In the genomic region with DNA sequence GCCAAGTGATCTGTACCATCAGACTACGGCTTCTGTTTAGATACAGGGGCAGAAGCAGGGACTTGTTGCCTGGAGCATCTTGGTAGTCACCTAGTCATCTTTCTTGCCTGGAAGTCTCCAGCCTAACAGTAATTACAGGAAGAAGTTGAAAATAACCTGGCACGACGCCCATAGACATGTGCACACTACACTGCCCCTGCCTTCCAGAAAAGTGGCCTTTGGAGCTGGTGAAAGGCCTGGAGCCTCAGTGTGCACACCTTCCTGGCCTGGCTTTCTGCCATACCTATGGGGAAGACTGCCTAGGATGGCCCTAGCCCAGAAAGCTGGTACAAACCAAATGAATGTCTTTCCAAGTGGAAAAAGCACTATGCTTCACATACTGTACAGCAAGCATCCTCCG, we compare ENCODE assay signal across 11 mouse cellular contexts.
DNase-seq lines count a peak whose midpoint lies in the region; ATAC-seq and TF ChIP-seq lines count a peak whose summit lies in the region.
"Had no signal": no experiment of that assay in that cellular context is flagged by ENCODE, and none has a peak within 500 bp of the region (broad histone marks: within the 10 kb centered on the region; RNA-seq: fewer than 3 reads in every experiment).

No protein-coding gene starts in this region.

- 81% methylated on average over 4 of the region's 4 CpGs for WGBS in embryonic facial prominence, embryonic 14.5 days
- WGBS in kidney, adult 2 months = 47% methylated on average over 4 of the region's 4 CpGs
- WGBS in forebrain, embryonic 12.5 days = 94% methylated on average over 4 of the region's 4 CpGs

- H3K9me3 ChIP-seq in embryonic facial prominence, embryonic 14.5 days (ENCODE audit: control insufficient read depth, low read length) = no peaks in the 10 kb centered on the region
- no peaks in the 10 kb centered on the region for H3K9me3 ChIP-seq in forebrain, embryonic 12.5 days
- H3K9me3 ChIP-seq: limb, embryonic 13.5 days; midbrain, embryonic 12.5 days had no signal

- no peak for TF ChIP-seq CTCF in kidney, adult 2 months (conservative IDR thresholded peaks at IDR 0.05; ENCODE audit: insufficient read depth, insufficient read length, low read depth, low read length)

- ATAC-seq in embryonic facial prominence, embryonic 14.5 days (ENCODE audit: low read depth) = no peak
- no peak for ATAC-seq in forebrain, embryonic 12.5 days (ENCODE audit: low FRiP score)

- no peak overlapping the region for H3K9ac ChIP-seq in embryonic facial prominence, embryonic 14.5 days (ENCODE audit: low read depth, low read length)
- no peak overlapping the region for H3K9ac ChIP-seq in forebrain, embryonic 12.5 days
- H3K9ac ChIP-seq: limb, embryonic 13.5 days; midbrain, embryonic 12.5 days had no signal

- TF ChIP-seq POLR2A in kidney, adult 2 months (IDR thresholded peaks at IDR 0.05; ENCODE audit: low read depth, low read length) = no peak

- H3K27ac ChIP-seq in embryonic facial prominence, embryonic 14.5 days (replicated peaks; ENCODE audit: low read depth, low read length) = peak overlapping the region; percentile 4; the same call in 1 of the 2 replicates
- H3K27ac ChIP-seq in kidney, adult 2 months (ENCODE audit: insufficient read depth, low read depth, low read length) = no peak overlapping the region
- H3K27ac ChIP-seq in forebrain, embryonic 12.5 days = no peak overlapping the region
- H3K27ac ChIP-seq: limb, embryonic 13.5 days; midbrain, embryonic 12.5 days had no signal

- H3K4me2 ChIP-seq in embryonic facial prominence, embryonic 14.5 days (ENCODE audit: low read depth, low read length) = no peak overlapping the region
- no peak overlapping the region for H3K4me2 ChIP-seq in forebrain, embryonic 12.5 days
- H3K4me2 ChIP-seq: limb, embryonic 13.5 days; midbrain, embryonic 12.5 days had no signal

- H3K36me3 ChIP-seq in embryonic facial prominence, embryonic 14.5 days (ENCODE audit: control insufficient read depth, insufficient read depth, low read length) = no peaks in the 10 kb centered on the region
- peaks cover 4% of the 10 kb centered on the region; the same call in 1 of the 2 replicates for H3K36me3 ChIP-seq in kidney, adult 2 months (ENCODE audit: control insufficient read depth, insufficient read depth, low read length)
- peaks cover 22% of the 10 kb centered on the region for H3K36me3 ChIP-seq in forebrain, embryonic 12.5 days (replicated peaks)
- H3K36me3 ChIP-seq: limb, embryonic 13.5 days had no signal

- no peak overlapping the region for H3K4me3 ChIP-seq in embryonic facial prominence, embryonic 14.5 days (ENCODE audit: low read depth, low read length)
- H3K4me3 ChIP-seq in kidney, adult 2 months (ENCODE audit: insufficient read depth, low read depth, low read length) = no peak overlapping the region
- no peak overlapping the region for H3K4me3 ChIP-seq in forebrain, embryonic 12.5 days (replicated peaks)
- H3K4me3 ChIP-seq: limb, embryonic 13.5 days; midbrain, embryonic 12.5 days had no signal

- peaks cover 38% of the 10 kb centered on the region for H3K4me1 ChIP-seq in embryonic facial prominence, embryonic 14.5 days (ENCODE audit: control insufficient read depth, insufficient read depth, low read length)
- H3K4me1 ChIP-seq in kidney, adult 2 months (ENCODE audit: control insufficient read depth, insufficient read depth, low read length) = peaks cover 16% of the 10 kb centered on the region; the same call in 1 of the 2 replicates
- H3K4me1 ChIP-seq in forebrain, embryonic 12.5 days = peaks cover 52% of the 10 kb centered on the region

- no peaks in the 10 kb centered on the region for H3K27me3 ChIP-seq in embryonic facial prominence, embryonic 14.5 days (replicated peaks; ENCODE audit: control insufficient read depth, insufficient read depth, low read length)
- H3K27me3 ChIP-seq in kidney, adult 2 months (replicated peaks; ENCODE audit: control insufficient read depth, insufficient read depth, low read length) = no peaks in the 10 kb centered on the region
- H3K27me3 ChIP-seq in forebrain, embryonic 12.5 days = no peaks in the 10 kb centered on the region

- peak; percentile 25 for DNase-seq in adrenal gland, postnatal 14 days
- DNase-seq in adrenal gland, adult 2 months = no peak
- peak; percentile 21 for DNase-seq in 3T3-L1 (ENCODE audit: low read depth, low spot score)
- no peak for DNase-seq in embryonic facial prominence, embryonic 14.5 days (ENCODE audit: low spot score)
- peak; percentile 95 for DNase-seq in kidney, adult 2 months
- DNase-seq in testis, postnatal 14 days (ENCODE audit: low spot score) = no peak
- no peak for DNase-seq in spleen, adult 12 weeks (ENCODE audit: low spot score)
- DNase-seq: thymus, postnatal 14 days had no signal

Comparison
In these comparisons a context has a peak if more than half of its experiments do, and no peak if none do; other contexts are left out.
1. DNase-seq: peak in adrenal gland, postnatal 14 days (single experiment), 3T3-L1 (single experiment) and kidney, adult 2 months (single experiment); none in adrenal gland, adult 2 months (single experiment), embryonic facial prominence, embryonic 14.5 days (single experiment), testis, postnatal 14 days (single experiment) and spleen, adult 12 weeks (single experiment).